Mouse (Mus musculus) megakaryocyte, embryonic 14.5 days (primary cell): ENCODE measurements around the gene Pcnp. TPM values are rescaled to one million over a fixed set of nuclear protein-coding genes. Genes with fewer than 3 reads are reported as not detected.
A peak's percentile ranks its signal among the peaks of the same experiment; 100 is the strongest.
"Not testable (repeated sequence)": the region's sequence is repeated elsewhere in the genome, so short reads cannot be mapped to it uniquely, and the experiment has no call there.

ENCODE experiments used
- H3K27me3 ChIP-seq: replicated peaks from 2 replicates; pipeline ENCODE3; 2012; ENCODE audit warnings: inconsistent platforms
- H3K36me3 ChIP-seq: replicated peaks from 2 replicates; pipeline ENCODE3; 2012; ENCODE audit warnings: low read length, inconsistent platforms, mixed read lengths
- H3K4me1 ChIP-seq: 2 replicates; pipeline ENCODE4 v1.6.1; 2012; ENCODE audit warnings: inconsistent platforms
- H3K4me3 ChIP-seq: replicated peaks from 2 replicates; pipeline ENCODE3; 2012; ENCODE audit warnings: moderate library complexity, mild to moderate bottlenecking, inconsistent platforms
- H3K9me3 ChIP-seq: 2 replicates; pipeline ENCODE4 v1.6.1; 2012; ENCODE audit warnings: inconsistent platforms
- FLI1 ChIP-seq: IDR thresholded peaks from 2 replicates; pipeline ENCODE4 v1.6.1; 2012; ENCODE audit warnings: low read length, inconsistent platforms, mixed read lengths
- GATA1 ChIP-seq: IDR thresholded peaks from 3 replicates; pipeline ENCODE4 v1.6.1; 2012; ENCODE audit warnings: mixed read lengths, low read length, inconsistent platforms, borderline replicate concordance
- polyA plus RNA-seq: library from polyadenylated mRNA; stranded (reverse); fragments of >175 nt; gene quantifications from 2 replicates; pipeline ENCODE4 v1.2.3, GENCODE M21; 2012; ENCODE audit warnings: low replicate concordance; ENCODE audit not compliant: insufficient read depth

Gene Pcnp
- polyA plus RNA-seq, 1 experiment = 30.0 TPM

DNA sequence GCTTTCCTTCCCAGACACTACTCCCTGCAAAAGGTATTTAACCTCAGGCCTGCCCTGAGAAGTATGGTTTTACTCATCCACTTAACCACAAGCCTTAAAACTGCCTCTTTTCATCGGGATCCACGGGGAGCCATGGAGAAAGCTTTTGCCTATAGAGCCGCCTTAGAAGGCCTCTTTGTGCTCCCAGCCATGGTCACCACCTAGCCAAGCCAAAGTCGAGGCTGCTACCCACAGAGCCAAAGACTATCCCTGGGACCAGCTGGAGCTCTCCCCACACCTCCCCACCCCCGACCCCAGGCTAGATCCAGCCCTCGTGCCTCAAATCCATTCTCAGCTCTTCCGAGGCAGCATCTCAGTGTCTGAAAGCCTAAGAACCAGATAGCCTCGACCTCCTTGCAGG lies 36.6 kb upstream of the Pcnp start:
- peaks cover 16% of the 10 kb centered on the region for H3K4me1 ChIP-seq
- no peak for TF ChIP-seq FLI1
- TF ChIP-seq GATA1 = no peak
- no peak overlapping the region for H3K4me3 ChIP-seq
- no peaks in the 10 kb centered on the region for H3K36me3 ChIP-seq
- no peaks in the 10 kb centered on the region for H3K9me3 ChIP-seq
- no peaks in the 10 kb centered on the region for H3K27me3 ChIP-seq

DNA sequence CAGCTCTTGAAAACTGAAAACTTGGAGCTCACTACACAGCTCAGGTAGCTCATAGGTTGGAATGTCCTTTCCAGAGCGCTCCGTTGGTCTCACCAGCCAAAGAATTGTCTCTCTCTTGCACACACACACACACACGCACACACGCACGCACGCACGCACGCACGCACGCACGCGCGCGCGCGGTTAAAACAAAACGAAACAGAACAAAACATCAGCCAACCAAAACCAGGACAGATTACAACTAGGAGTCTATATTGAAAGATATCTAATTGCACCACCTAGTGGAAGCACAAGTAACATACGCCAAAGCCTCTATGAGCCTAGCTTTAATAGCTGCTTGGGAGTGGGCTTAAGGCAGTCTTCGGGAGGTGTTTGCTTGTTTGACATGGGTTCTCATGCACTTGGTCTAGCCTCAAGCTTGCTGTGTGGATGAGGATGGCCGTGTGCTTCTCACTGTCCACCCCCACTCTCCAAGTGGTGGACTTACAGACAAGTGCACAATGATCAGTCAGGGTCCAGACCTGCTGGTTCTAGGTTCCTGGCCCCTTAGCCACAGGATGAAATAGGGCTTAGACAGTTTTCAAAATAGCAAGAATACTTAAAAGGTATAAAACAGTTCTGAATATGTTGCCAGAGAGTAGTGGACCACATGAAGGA lies 34.9 kb upstream of the Pcnp start:
- no peaks in the 10 kb centered on the region for H3K9me3 ChIP-seq
- H3K4me3 ChIP-seq = peak overlapping the region; percentile 93
- TF ChIP-seq FLI1 (no peak), GATA1 (no peak)
- no peaks in the 10 kb centered on the region for H3K36me3 ChIP-seq
- no peaks in the 10 kb centered on the region for H3K27me3 ChIP-seq
- peaks cover 16% of the 10 kb centered on the region for H3K4me1 ChIP-seq

DNA sequence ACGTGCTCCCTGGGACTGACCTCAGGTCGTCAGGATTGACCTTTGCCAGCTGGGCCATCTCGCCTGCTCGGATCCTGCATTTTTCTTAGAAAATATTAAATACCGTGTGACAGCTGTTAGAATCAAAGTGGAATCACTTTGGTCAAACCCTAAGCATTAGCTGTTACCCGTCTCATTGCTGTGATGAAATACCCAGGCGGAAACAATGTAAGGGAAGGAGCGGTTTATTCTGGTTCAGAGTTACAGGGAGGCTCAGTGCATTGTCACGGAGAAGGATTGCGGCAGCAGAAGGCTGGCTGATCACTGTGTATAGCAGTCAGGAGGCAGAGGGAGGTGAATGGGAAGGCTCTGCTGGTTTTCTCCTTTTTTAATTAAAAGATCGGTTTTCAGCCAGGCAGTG lies 33.4 kb upstream of the Pcnp start:
- H3K4me1 ChIP-seq = peaks cover 7% of the 10 kb centered on the region
- TF ChIP-seq GATA1 = no peak
- no peak for TF ChIP-seq FLI1
- H3K27me3 ChIP-seq = no peaks in the 10 kb centered on the region
- no peaks in the 10 kb centered on the region for H3K9me3 ChIP-seq
- no peak overlapping the region for H3K4me3 ChIP-seq
- H3K36me3 ChIP-seq = no peaks in the 10 kb centered on the region

DNA sequence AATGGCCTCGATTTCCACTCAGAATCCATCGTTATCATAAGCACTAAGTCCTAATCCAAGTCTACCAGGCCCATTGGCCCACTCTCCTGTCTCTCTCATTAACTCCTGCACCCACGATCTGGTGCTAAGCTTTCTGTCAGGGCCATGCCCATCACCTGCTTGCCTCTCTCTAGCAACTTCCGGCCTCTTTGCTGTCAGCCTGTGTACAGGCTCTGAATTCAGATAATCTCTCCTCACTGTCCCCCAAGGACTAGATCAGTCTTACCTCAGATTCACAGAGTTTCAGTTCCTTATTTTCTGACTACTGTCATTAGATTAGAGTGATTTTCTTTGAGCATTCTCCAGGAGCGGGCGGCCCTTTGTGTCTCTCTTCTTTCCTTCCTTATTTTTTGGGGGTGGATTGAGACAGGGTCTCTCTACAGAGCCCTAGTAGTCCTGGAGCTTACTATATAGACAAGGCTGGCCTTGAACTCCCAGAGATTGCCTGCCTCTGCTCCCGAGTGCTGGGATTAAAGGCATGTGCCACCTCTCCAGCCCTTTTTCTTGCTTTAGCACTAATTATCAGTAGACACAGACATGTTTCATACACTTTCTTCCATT lies 32.6 kb upstream of the Pcnp start:
- Histone ChIP-seq H3K36me3 (no peaks in the 10 kb centered on the region), H3K27me3 (no peaks in the 10 kb centered on the region), H3K4me3 (no peak overlapping the region), H3K4me1 (peaks cover 4% of the 10 kb centered on the region; the same call in 1 of the 2 replicates), H3K9me3 (no peaks in the 10 kb centered on the region)
- TF ChIP-seq FLI1 (no peak), GATA1 (no peak)

DNA sequence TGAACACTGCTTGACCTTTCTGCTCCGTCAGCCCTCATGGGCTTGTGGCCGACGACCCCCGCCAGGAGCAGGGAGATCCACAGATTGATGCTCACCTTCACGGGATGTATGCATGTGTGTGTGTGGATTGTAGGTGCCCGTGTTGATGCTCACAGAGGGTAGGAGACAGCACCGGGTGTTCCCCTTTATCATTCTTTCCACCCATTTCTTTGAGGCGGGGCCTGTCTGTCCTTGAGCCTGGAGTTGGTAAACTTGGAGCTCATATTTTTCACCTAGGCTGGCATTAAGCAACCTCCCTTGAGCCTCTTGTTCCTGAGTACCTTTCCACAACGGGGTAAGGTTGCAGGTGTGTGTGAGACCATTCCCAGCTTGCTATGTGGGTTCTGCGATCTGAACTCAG lies 28.6 kb upstream of the Pcnp start:
- H3K4me1 ChIP-seq = no peaks in the 10 kb centered on the region
- H3K4me3 ChIP-seq = no peak overlapping the region
- no peaks in the 10 kb centered on the region for H3K9me3 ChIP-seq
- no peaks in the 10 kb centered on the region for H3K36me3 ChIP-seq
- no peaks in the 10 kb centered on the region for H3K27me3 ChIP-seq
- TF ChIP-seq GATA1 = no peak
- TF ChIP-seq FLI1 = no peak

DNA sequence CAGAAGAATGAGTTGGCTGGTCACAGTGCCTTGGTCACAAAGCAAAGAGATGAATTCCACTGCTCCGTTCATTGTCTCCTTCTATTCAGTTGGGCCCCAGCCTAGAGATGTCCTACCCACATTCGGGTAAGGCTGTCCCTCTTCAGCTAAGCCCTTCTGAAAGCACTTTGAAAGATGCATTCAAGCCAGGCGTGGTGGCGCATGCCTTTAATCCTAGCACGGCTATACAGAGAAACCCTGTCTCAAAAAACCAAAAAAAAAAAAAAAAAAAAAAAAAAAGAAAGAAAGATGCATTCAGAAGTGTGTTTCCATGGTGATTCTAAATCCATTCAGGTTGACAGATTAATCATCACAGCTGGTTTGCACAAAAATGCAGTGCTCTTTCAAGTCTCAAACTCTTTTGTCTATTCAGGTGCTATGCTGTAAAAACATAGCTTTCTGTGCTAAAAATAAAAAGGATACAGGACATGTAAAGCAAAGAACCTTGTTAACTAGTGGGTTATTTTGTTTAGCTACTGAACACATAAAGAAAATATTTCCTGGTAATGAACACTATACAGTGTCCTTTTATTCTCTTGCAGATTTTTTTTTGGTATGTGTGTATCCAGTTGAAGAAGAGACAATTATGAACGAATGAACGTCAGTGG lies 27.5 kb upstream of the Pcnp start:
- no peaks in the 10 kb centered on the region for H3K36me3 ChIP-seq
- TF ChIP-seq FLI1 (no peak), GATA1 (no peak)
- H3K4me3 ChIP-seq = no peak overlapping the region
- H3K9me3 ChIP-seq = no peaks in the 10 kb centered on the region
- H3K27me3 ChIP-seq = no peaks in the 10 kb centered on the region
- H3K4me1 ChIP-seq = no peaks in the 10 kb centered on the region

DNA sequence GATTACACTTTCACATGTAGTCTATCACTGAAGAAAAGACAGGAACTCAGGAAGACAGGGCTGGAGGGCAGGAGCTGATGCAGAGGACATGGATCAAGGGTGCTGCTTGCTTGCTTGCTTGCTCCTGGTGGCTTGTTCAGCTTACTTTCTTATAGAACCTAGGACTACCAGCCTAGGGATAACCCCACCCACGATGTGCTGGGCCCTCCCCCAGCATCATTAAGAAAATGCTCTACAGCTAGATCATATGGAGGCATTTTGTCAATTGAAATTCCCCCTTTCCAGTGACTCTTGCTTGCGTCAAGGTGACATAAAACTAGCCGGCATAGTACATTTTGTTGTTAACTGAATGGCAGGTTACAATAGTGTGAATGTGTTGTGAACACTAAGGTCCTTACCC lies 26.4 kb upstream of the Pcnp start:
- Histone ChIP-seq H3K4me3 (no peak overlapping the region), H3K27me3 (no peaks in the 10 kb centered on the region), H3K9me3 (no peaks in the 10 kb centered on the region), H3K4me1 (no peaks in the 10 kb centered on the region), H3K36me3 (no peaks in the 10 kb centered on the region)
- no peak for TF ChIP-seq GATA1
- TF ChIP-seq FLI1 = no peak

DNA sequence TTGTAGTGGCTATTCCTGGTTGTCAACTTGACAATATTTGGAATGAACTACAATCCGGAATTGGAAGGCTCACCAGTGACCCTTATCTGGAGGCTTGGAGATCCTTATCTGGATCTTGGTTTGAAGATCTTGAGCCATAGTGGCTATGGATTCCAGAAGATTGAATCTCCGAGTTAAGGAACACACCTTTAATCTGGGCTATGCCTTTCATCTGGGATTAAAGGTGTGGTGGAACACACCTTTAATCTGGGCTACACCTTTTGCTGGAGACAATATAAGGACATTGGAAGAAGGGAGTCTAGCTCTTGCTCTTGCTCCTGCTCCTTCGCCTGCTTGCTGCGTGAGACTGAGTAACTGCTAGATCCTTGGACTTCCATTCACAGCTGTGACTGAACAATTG lies 18.5 kb upstream of the Pcnp start, which contains the start of gene Senp7:
TSS of gene Senp7 (plus strand) at position 301 of the 400 bp plus-strand sequence.
- H3K4me1 ChIP-seq, H3K36me3 ChIP-seq: not testable (repeated sequence)

DNA sequence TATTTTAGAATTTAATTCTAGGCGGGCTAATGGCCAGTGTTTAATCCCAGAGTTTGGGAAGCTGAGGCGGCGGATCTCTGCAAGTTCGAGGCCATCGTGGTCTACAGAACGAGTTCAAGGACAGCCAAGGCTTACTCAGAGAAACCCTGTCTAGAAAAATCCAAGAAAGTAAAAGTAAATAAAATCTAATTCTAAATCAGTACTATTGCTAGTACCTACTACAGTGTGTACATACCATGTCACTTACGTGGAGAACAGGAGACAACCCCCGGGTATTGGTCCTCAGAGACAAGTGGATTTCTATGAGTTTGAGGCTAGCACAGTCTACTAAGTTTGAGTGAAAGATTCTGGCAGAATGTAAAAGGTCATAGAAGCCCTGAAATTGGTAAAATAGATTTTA lies 8.6 kb upstream of the Pcnp start:
- H3K27me3 ChIP-seq = no peaks in the 10 kb centered on the region
- peaks cover 24% of the 10 kb centered on the region for H3K4me1 ChIP-seq
- peak overlapping the region; percentile 94 for H3K4me3 ChIP-seq
- no peaks in the 10 kb centered on the region for H3K9me3 ChIP-seq
- peaks cover 25% of the 10 kb centered on the region for H3K36me3 ChIP-seq
- TF ChIP-seq FLI1 (no peak), GATA1 (no peak)

More for the DNA sequence above, 18.5 kb upstream of the Pcnp start, which contains the start of gene Senp7:
- H3K27me3 ChIP-seq, H3K4me3 ChIP-seq, H3K9me3 ChIP-seq: not testable (repeated sequence)

DNA sequence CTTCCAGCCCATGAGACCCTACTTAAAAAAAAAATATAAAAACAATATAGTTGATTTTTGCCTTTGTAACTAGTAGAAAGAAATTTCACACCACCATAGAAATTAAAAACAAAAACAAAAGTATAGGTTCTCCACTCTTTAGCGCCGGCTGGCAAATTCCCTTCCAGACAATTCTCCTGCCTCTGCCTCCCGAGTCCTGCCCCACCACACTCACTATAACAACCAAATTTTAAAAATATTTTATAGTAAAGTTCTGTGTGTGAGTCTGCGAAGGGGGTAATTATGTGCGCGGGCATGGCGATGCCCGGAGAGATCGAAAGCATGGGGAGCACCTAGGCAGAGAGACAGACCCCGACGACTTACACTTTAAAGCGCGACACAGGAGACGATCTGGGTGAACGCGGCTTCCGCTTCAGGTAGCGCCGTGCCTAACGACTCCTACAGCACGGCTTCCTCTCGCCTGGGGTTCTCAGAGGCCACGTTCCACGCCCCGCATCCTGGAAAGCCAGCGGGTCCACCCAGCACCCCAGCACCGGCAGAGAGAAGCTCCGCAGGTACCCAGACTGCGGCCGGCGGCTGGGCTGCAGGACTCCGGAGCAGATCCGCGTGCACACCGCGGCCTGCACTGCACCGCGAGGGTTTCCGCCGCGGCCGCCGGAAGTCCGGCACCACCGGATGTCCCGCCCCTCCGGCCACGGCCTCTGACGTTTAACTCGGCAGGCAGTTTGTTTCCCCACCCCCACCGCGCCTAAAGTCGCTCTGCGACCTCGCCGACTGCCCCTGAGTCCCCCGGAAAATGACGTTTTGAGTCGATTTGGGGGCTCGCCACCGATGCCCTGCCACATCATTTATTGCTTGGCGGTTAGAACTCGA lies 7.8 kb upstream of the Pcnp start, which contains the start of gene Trmt10c:
TSS of gene Trmt10c (minus strand) at position 682 of the 873 bp plus-strand sequence.
- no peaks in the 10 kb centered on the region for H3K27me3 ChIP-seq
- H3K9me3 ChIP-seq = no peaks in the 10 kb centered on the region
- H3K36me3 ChIP-seq = peaks cover 31% of the 10 kb centered on the region
- peak within 1 kb of the TSS; percentile 94 for H3K4me3 ChIP-seq
- H3K4me1 ChIP-seq = peaks cover 31% of the 10 kb centered on the region
- TF ChIP-seq GATA1 (no peak), FLI1 (peak; percentile 80; the same call in 1 of the 2 replicates)
